Mouse (Mus musculus) bone marrow, adult 2 months (tissue): Measurements from ENCODE around the gene Kctd21. TPM values are rescaled to one million over a fixed set of nuclear protein-coding genes. Genes with fewer than 3 reads are reported as not detected.

Experiments
- H3K27ac ChIP-seq: fragments of 200-500 bp; 2 replicates; pipeline ENCODE4 v1.5.1; 2012; ENCODE audit warnings: low read depth, mild to moderate bottlenecking, control low read depth, inconsistent platforms, low read length; ENCODE audit not compliant: control insufficient read depth, poor library complexity, insufficient read depth
- H3K4me1 ChIP-seq: fragments of 200-500 bp; 2 replicates; pipeline ENCODE4 v1.6.1; 2011; ENCODE audit warnings: low read length; ENCODE audit not compliant: control insufficient read depth, insufficient read depth
- H3K4me3 ChIP-seq: fragments of 200-500 bp; replicated peaks from 2 replicates; pipeline ENCODE3; 2011; ENCODE audit warnings: mild to moderate bottlenecking, low read depth, low read length, control low read depth; ENCODE audit not compliant: control insufficient read depth
- CTCF ChIP-seq: fragments of 200-500 bp; IDR thresholded peaks from 2 replicates; pipeline ENCODE4 v1.5.1; 2011; ENCODE audit warnings: low read length, control low read depth; ENCODE audit not compliant: control insufficient read depth, insufficient read depth
- POLR2A ChIP-seq: fragments of 200-500 bp; IDR thresholded peaks from 2 replicates; pipeline ENCODE4 v1.6.1; 2011; ENCODE audit warnings: low read depth, mild to moderate bottlenecking, control low read depth, low read length, borderline replicate concordance; ENCODE audit not compliant: control insufficient read depth
- WGBS: fragments of 180-500 bp; shearing (Covaris S2); methylation state at CpG from one replicate; pipeline ENCODE4 v1.1.7; 2018; 5-methylcytosine and 5-hydroxymethylcytosine counted together
- polyA plus RNA-seq: library from polyadenylated mRNA; stranded (reverse); fragments of >200 nt; gene quantifications from 2 replicates; pipeline ENCODE4 v1.2.4, GENCODE M21; 2011; ENCODE audit warnings: low replicate concordance; ENCODE audit not compliant: missing spikeins, insufficient read depth, insufficient read length

Gene Kctd21
- polyA plus RNA-seq, 1 experiment: 1.2 TPM

DNA sequence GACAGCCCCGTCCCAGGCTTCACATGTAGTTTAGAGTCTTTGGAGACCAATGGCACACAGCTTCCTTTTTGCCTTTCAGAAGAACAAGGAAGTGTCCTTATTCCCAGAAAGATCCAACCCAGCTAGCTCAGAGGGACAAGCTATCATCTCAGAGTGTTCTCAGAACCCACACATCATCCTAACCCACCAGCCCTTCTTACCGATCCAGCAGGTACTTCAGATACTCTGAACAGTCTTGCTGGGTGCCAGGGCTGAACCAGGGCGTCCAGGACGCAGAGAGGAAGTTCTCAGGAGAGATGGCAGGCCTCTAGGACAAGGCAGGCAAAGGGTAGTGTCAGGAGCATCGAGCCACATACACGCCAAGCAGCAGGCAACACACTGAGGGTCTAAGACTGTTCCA lies 19.3 kb upstream of the Kctd21 start:
- WGBS: 67% methylated on average over 6 of the region's 6 CpGs
- H3K4me1 ChIP-seq: no peaks in the 10 kb centered on the region
- no peak overlapping the region for H3K27ac ChIP-seq
- no peak overlapping the region for H3K4me3 ChIP-seq
- no peak for TF ChIP-seq CTCF
- no peak for TF ChIP-seq POLR2A

DNA sequence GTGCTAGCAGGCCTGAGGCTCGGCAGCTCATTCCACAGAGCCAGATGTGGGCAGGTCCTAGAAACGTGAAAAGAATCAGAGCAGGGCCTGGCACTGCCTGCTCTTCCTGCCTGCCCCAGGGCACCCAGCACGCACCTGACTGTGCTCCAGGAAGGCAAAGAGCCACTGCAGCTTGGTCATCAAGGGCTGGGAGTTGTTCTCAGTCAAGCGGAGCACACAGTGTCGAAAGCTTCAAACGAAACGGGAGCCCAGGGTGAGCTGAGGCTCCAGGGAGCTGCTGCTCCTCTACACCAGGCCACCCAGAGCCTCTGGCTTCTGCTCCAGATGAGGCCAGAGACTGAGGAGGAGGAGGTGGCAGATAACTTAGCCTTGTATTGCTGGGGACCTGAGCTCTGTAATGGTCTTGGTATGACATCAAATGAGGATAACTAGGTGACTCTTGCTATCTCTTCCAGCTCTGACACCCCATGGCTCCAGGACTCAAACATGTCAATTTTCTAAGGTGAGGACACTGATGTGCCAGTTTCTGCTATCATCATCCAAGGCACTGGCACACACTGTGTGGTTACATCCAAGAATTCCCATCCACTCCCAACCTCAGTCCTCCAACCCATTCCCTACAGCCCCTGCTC lies 18.6 kb upstream of the Kctd21 start:
- Histone ChIP-seq H3K4me3 (no peak overlapping the region), H3K4me1 (no peaks in the 10 kb centered on the region), H3K27ac (no peak overlapping the region)
- no peak for TF ChIP-seq CTCF
- TF ChIP-seq POLR2A: no peak
- 64% methylated on average over 7 of the region's 7 CpGs for WGBS

DNA sequence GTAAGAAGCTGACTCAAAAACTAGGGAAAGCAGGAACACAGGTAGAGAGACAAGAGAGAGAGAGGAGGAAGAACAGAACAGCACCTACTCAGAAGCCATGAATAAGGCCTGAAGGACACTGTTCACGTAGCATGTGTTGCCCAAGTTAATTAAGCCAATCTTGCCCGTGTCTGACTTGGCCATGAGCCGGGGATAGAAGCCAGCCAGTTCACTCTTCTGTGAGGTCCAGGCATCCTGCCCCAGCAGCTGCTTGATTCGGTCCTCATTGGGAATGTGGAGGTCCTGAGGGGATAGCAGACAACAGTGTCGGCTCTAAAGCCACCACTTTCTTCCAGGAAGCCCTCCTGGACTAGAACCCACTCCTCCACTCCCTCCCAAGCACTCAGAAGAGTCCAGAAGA lies 17.5 kb upstream of the Kctd21 start:
- no peaks in the 10 kb centered on the region for H3K4me1 ChIP-seq
- TF ChIP-seq POLR2A (no peak), CTCF (no peak)
- no peak overlapping the region for H3K27ac ChIP-seq
- WGBS: 78% methylated on average over 5 of the region's 5 CpGs
- no peak overlapping the region for H3K4me3 ChIP-seq

DNA sequence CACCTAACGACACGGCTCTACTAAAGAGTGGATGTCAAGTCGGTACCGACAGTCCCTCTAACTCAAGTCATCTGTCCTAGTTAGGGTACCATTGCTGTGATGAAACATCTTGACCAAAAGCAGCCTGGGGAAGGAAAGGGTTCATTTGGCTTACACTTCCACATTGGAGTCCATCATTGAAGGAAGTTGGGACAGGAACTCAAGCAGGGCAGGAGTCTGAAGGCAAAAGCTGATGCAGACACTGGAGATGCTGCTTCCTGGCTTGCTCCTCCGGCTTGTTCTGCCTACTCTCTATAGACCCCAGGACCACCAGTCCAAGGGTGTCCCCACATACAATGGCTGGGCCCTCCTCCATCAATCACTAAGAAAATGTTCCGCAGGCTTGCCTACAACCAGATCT lies 16.5 kb upstream of the Kctd21 start:
- Histone ChIP-seq H3K4me3 (no peak overlapping the region), H3K27ac (no peak overlapping the region), H3K4me1 (no peaks in the 10 kb centered on the region; the same call in 1 of the 2 replicates)
- 79% methylated on average over 6 of the region's 6 CpGs for WGBS
- TF ChIP-seq POLR2A (no peak), CTCF (no peak)

DNA sequence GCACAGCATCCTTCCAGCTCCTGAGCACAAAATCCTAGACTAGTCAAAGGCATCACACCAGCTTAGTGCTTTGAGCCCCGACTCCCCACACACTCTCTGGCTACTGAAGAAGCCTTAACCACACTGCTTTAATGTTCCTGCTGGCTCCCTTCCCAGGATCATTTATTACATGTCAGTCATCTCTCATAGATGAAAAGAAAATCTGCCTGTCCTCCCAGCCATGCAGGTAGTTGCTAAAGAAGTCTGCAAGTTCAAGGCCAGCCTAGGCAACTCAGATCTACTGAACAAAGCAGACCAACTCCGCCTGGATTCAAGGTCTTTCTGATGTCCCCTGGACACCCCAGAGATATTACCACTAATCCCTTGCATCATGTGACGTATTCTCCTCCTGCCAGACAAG lies 14.4 kb upstream of the Kctd21 start:
- H3K4me3 ChIP-seq: no peak overlapping the region
- 77% methylated on average over 3 of the region's 3 CpGs for WGBS
- no peak overlapping the region for H3K27ac ChIP-seq

DNA sequence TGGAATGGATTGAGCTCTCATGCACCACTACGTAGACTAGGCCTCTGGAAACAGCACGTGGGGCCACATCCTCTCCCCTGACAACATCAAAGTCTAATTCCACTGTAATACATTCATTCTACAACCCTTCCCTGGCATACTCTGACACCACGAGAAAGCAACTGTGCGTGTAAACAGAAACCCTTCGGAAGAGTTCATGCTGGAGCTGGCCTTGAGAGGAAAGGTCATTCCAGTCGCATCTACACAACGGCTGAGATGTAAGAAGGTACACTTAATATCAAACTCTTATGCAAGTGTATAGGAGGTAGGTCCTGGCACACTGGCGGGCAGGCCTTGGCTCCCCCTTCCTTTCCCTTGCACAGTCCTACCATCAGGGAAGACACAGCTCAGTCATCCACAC lies 7.8 kb upstream of the Kctd21 start:
- WGBS: 87% methylated on average over 8 of the region's 8 CpGs

More for the DNA sequence above, 14.4 kb upstream of the Kctd21 start:
- TF ChIP-seq POLR2A: no peak
- no peak for TF ChIP-seq CTCF
- no peaks in the 10 kb centered on the region; the same call in 1 of the 2 replicates for H3K4me1 ChIP-seq

DNA sequence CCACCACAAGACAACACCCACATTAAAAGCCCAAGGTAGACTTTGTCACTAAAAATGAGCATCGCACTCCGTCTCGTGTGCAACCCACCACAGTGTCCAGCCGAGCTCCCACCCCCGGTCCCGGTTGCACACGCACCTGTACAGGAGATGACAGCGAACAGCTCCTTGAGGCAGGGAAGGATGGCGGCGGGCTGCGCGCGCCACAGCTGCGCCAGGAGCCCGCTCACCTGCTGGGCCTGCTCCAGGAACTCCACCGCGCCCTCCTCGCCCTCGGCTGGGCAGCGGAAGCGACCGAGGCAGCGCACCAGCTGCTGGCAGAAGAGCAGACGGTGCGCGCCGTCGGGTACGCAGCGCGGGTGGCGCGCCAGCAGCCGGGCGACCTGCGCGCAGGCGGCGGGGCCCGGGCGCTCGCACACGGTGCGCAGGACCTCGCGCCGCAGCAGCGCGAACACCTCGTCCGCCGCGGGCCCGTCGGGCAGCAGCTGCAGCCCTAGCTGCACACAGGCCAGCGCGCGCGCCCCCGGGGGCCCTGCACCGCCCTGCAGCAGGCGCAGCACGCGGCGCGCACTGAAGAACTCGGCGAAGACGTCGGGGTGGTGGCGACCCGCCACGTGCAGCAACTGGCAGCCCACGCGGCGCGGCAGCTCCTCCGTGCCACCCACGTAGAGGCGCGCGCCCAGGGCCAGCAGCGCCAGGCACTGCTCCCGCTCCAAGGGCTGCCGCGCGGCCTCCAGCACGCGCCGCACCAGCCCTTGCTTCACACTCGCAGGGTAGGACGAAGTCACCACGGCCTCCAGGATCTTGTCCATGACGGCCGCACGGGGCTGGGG lies 6.8 kb upstream of the Kctd21 start:
- WGBS: 18% methylated on average over 96 of the region's 96 CpGs
- H3K4me1 ChIP-seq: no peaks in the 10 kb centered on the region
- TF ChIP-seq POLR2A (no peak), CTCF (no peak)
- no peak overlapping the region for H3K27ac ChIP-seq
- H3K4me3 ChIP-seq: no peak overlapping the region

More for the DNA sequence above, 7.8 kb upstream of the Kctd21 start:
- Histone ChIP-seq H3K4me3 (no peak overlapping the region), H3K4me1 (no peaks in the 10 kb centered on the region; the same call in 1 of the 2 replicates), H3K27ac (no peak overlapping the region)
- TF ChIP-seq POLR2A (no peak), CTCF (no peak)

DNA sequence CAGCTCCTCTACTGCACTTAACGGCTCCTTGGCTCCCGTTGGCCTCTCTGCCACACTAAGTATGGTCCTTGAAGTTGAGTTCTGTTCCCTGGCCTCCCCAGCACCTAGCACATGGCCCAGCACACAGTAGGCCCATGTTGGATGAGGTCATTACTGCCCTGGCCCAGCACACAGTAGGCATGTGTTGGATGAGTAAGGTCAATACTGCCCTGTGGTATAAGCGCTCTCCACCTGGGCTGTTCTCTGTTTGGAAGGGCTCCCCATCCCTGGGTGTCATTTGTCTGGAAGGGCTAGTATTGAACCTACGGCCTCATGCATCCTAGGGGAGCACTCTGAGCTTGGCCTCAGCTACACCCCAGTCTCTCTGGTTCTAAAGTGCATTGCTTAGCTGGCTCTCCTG lies 4.8 kb upstream of the Kctd21 start:
- no peaks in the 10 kb centered on the region for H3K4me1 ChIP-seq
- TF ChIP-seq CTCF (no peak), POLR2A (no peak)
- H3K4me3 ChIP-seq: no peak overlapping the region
- H3K27ac ChIP-seq: no peak overlapping the region
- 82% methylated on average over 4 of the region's 4 CpGs for WGBS
